8 mouse cellular contexts compared by ENCODE assay signal in the genomic region with DNA sequence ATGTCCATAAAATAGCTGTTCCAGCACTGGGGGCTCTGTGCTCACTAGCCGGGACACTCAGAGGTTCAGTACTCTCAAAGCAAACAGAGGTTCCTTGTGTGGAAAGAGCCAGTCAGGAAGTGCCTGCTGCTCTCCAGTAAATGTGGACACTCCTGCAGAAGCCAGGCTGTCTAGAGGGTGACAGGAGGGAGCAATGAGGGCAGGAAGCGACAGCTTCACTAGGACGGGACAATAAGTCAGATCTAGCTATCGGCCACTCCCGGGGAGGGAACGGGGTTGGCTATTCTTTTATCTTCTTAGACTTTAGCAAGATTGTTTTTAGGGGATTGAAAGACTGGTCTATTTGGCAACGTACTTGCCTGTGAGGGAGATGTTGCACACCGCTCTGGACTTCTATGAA.
A peak's percentile ranks its signal among the peaks of the same experiment; 100 is the strongest.
DNase-seq lines count a peak whose midpoint lies in the region; ATAC-seq and TF ChIP-seq lines count a peak whose summit lies in the region.

No protein-coding gene starts in this region.

- peak; percentile 61 for TF ChIP-seq EP300 in ES-Bruce4 (IDR thresholded peaks at IDR 0.05; ENCODE audit: insufficient read depth, low read depth, low read length)

- peaks cover 5% of the 10 kb centered on the region for H3K4me1 ChIP-seq in ES-Bruce4 (ENCODE audit: control insufficient read depth, insufficient read depth, low read length)
- H3K4me1 ChIP-seq in heart, embryonic 15.5 days (replicated peaks), result peaks cover 12% of the 10 kb centered on the region
- peaks cover 30% of the 10 kb centered on the region for H3K4me1 ChIP-seq in midbrain, embryonic 11.5 days (ENCODE audit: control insufficient read depth, insufficient read depth, low read length)

- no peak for TF ChIP-seq CTCF in ES-Bruce4 (IDR thresholded peaks at IDR 0.05; ENCODE audit: low read depth, low read length)

- DNase-seq in embryo, embryonic 11 days, result peak; percentile 60
- peak; percentile 35 to 62 for DNase-seq in kidney, postnatal 25 days
- DNase-seq in midbrain, embryonic 11.5 days (ENCODE audit: low spot score, missing footprints), result peak; percentile 92
- no peak for DNase-seq in spleen, postnatal 14 days (ENCODE audit: low spot score in 2 of 2)
- DNase-seq in cerebellum, adult 8-10 months, result no peak
- DNase-seq in layer of hippocampus, adult 9-11 months, result no peak

- H3K27ac ChIP-seq in ES-Bruce4 (ENCODE audit: insufficient read depth, low read length), result peak overlapping the region; percentile 59
- peak overlapping the region; percentile 41 for H3K27ac ChIP-seq in heart, embryonic 15.5 days
- H3K27ac ChIP-seq in midbrain, embryonic 11.5 days (ENCODE audit: low read depth, low read length), result peak overlapping the region; percentile 94

- TF ChIP-seq POLR2A in ES-Bruce4 (IDR thresholded peaks at IDR 0.05; ENCODE audit: insufficient read depth, low read length), result no peak

- ATAC-seq in heart, embryonic 15.5 days (replicated peaks; ENCODE audit: insufficient number of reproducible peaks, insufficient read depth, low FRiP score, low read depth), result no peak
- ATAC-seq in midbrain, embryonic 11.5 days (ENCODE audit: low FRiP score), result peak; percentile 28; the same call in 1 of the 2 replicates

- H3K27me3 ChIP-seq in ES-Bruce4 (ENCODE audit: control insufficient read depth, insufficient read depth, low read length, poor library complexity, severe bottlenecking), result no peaks in the 10 kb centered on the region
- H3K27me3 ChIP-seq in heart, embryonic 15.5 days, result no peaks in the 10 kb centered on the region
- no peaks in the 10 kb centered on the region for H3K27me3 ChIP-seq in midbrain, embryonic 11.5 days (ENCODE audit: control insufficient read depth, insufficient read depth, low read length)

- no peak overlapping the region for H3K9ac ChIP-seq in ES-Bruce4 (ENCODE audit: low read depth, poor library complexity, severe bottlenecking)
- no peak overlapping the region for H3K9ac ChIP-seq in heart, embryonic 15.5 days
- no peak overlapping the region for H3K9ac ChIP-seq in midbrain, embryonic 11.5 days (ENCODE audit: low read length)

- H3K9me3 ChIP-seq in ES-Bruce4 (replicated peaks; ENCODE audit: control insufficient read depth, insufficient read depth, low read length, poor library complexity, severe bottlenecking), result peaks cover 4% of the 10 kb centered on the region
- H3K9me3 ChIP-seq in heart, embryonic 15.5 days (replicated peaks), result no peaks in the 10 kb centered on the region
- H3K9me3 ChIP-seq in midbrain, embryonic 11.5 days (ENCODE audit: control insufficient read depth, low read length), result no peaks in the 10 kb centered on the region; the same call in 1 of the 2 replicates

- peak overlapping the region; percentile 21 for H3K4me2 ChIP-seq in heart, embryonic 15.5 days
- peak overlapping the region; percentile 3; the same call in 1 of the 2 replicates for H3K4me2 ChIP-seq in midbrain, embryonic 11.5 days

- H3K36me3 ChIP-seq in ES-Bruce4 (ENCODE audit: control insufficient read depth, insufficient read depth, low read length, poor library complexity, severe bottlenecking), result no peaks in the 10 kb centered on the region
- H3K36me3 ChIP-seq in heart, embryonic 15.5 days, result no peaks in the 10 kb centered on the region
- no peaks in the 10 kb centered on the region for H3K36me3 ChIP-seq in midbrain, embryonic 11.5 days (ENCODE audit: control insufficient read depth, insufficient read depth, low read length)

- WGBS in heart, embryonic 15.5 days, result 18% methylated on average over 8 of the region's 8 CpGs
- 3% methylated on average over 8 of the region's 8 CpGs for WGBS in midbrain, embryonic 11.5 days

- no peak overlapping the region for H3K4me3 ChIP-seq in ES-Bruce4 (ENCODE audit: low read depth, low read length)
- H3K4me3 ChIP-seq in heart, embryonic 15.5 days, result no peak overlapping the region
- H3K4me3 ChIP-seq in midbrain, embryonic 11.5 days (ENCODE audit: low read depth, low read length), result no peak overlapping the region

Comparison
In these comparisons a context has a peak if more than half of its experiments do, and no peak if none do; other contexts are left out.
1. H3K27ac ChIP-seq: peak in every context shown above with its lines; median percentile 94 in midbrain, embryonic 11.5 days; 59 in ES-Bruce4; 41 in heart, embryonic 15.5 days.
2. DNase-seq: peak in embryo, embryonic 11 days (single experiment), kidney, postnatal 25 days (2 of 2) and midbrain, embryonic 11.5 days (single experiment); none in spleen, postnatal 14 days (0 of 2), cerebellum, adult 8-10 months (single experiment) and layer of hippocampus, adult 9-11 months (single experiment).